Mouse (Mus musculus) kidney, postnatal 0 days (tissue): ENCODE measurements around the gene Atg4d. TPM values are rescaled to one million over a fixed set of nuclear protein-coding genes. Genes with fewer than 3 reads are reported as not detected.

Experiments used
- ATAC-seq: fragments of 200-750 bp; cut with Nextera tagmentation; replicated peaks from 2 replicates; pipeline ENCODE4 v1.8.0; 2017; ENCODE audit warnings: low read depth, moderate number of reproducible peaks, moderate TSS enrichment, moderate library complexity; ENCODE audit not compliant: low FRiP score
- DNase-seq: peaks from one replicate; pipeline ENCODE4 v3.0.0-alpha.2; 2016; ENCODE audit warnings: low spot score
- H3K27ac ChIP-seq: fragments of 300-500 bp; sonication (generic); 2 replicates; pipeline ENCODE4 v1.5.1; 2014; ENCODE audit warnings: mild to moderate bottlenecking
- H3K27me3 ChIP-seq: fragments of 300-500 bp; sonication (generic); 2 replicates; pipeline ENCODE4 v1.6.1; 2014; ENCODE audit warnings: low read length, mixed read lengths; ENCODE audit not compliant: insufficient read depth
- H3K36me3 ChIP-seq: fragments of 300-500 bp; sonication (generic); 2 replicates; pipeline ENCODE4 v1.6.1; 2014; ENCODE audit warnings: low read length, mixed read lengths; ENCODE audit not compliant: insufficient read depth
- H3K4me1 ChIP-seq: fragments of 300-500 bp; sonication (generic); replicated peaks from 2 replicates; pipeline ENCODE4 v1.6.1; 2014; ENCODE audit warnings: antibody characterized with exemption, low read length, mixed read lengths; ENCODE audit not compliant: insufficient read depth
- H3K4me2 ChIP-seq: fragments of 300-500 bp; sonication (generic); 2 replicates; pipeline ENCODE4 v1.6.1; 2014; ENCODE audit warnings: mild to moderate bottlenecking, low read length, moderate library complexity, mixed read lengths
- H3K4me3 ChIP-seq: fragments of 300-500 bp; sonication (generic); replicated peaks from 2 replicates; pipeline ENCODE4 v1.5.1; 2014; ENCODE audit warnings: low read depth, low read length
- H3K9ac ChIP-seq: fragments of 300-500 bp; sonication (generic); 2 replicates; pipeline ENCODE4 v1.6.1; 2014; ENCODE audit warnings: low read depth, low read length
- H3K9me3 ChIP-seq: fragments of 300-500 bp; sonication (generic); replicated peaks from 2 replicates; pipeline ENCODE4 v1.6.1; 2016; ENCODE audit warnings: low read length, inconsistent platforms, mixed read lengths
- CTCF ChIP-seq: IDR thresholded peaks from 2 replicates; pipeline ENCODE4 v1.5.1; 2016; ENCODE audit warnings: antibody characterized with exemption, low read depth, mild to moderate bottlenecking, moderate library complexity
- WGBS: fragments of 180-500 bp; shearing (Covaris S2); extraction: QIAGEN DNeasy Blood & Tissue Kit; methylation state at CpG from one replicate; pipeline ENCODE4 v1.1.7; 2014; 5-methylcytosine and 5-hydroxymethylcytosine counted together
- polyA plus RNA-seq: library from polyadenylated mRNA; unstranded; fragments of >200 nt; fragmentation: Nextera tagmentation; extraction: Ambion mirVana; gene quantifications from 2 replicates; pipeline ENCODE4 v1.2.1, GENCODE M21; 2015

The Atg4d gene
- polyA plus RNA-seq, 1 experiment from 2014 or later: 51.7 TPM

DNA sequence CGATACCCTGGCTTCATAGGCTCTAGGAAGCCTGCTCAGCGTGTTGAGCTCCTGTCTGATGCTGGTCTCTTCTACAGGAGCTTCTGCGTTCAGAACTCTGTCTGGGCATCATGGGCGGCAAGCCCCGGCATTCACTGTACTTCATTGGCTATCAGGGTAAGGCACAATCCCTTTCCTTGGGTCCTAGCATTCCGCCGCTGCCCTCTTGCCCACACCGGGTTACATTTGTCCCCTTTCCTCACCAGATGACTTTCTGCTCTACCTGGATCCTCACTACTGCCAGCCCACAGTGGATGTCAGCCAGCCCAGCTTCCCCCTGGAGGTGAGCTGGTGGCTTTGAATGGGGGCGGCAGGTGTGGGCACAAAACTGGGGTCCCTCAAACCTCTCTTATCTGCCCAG lies 7.3 kb downstream of the Atg4d start:
- Histone ChIP-seq H3K4me3 (no peak overlapping the region), H3K4me1 (no peaks in the 10 kb centered on the region), H3K9ac (no peak overlapping the region), H3K27me3 (no peaks in the 10 kb centered on the region), H3K36me3 (peaks cover 78% of the 10 kb centered on the region), H3K4me2 (no peak overlapping the region), H3K27ac (no peak overlapping the region), H3K9me3 (no peaks in the 10 kb centered on the region)
- TF ChIP-seq CTCF: no peak
- DNase-seq (no peak), ATAC-seq (no peak)
- WGBS: 90% methylated on average over 9 of the region's 9 CpGs

- Histone ChIP-seq H3K4me3 (no peak overlapping the region), H3K9me3 (no peaks in the 10 kb centered on the region), H3K27me3 (no peaks in the 10 kb centered on the region), H3K9ac (no peak overlapping the region), H3K4me1 (no peaks in the 10 kb centered on the region), H3K27ac (no peak overlapping the region), H3K4me2 (no peak overlapping the region), H3K36me3 (peaks cover 82% of the 10 kb centered on the region)
- no peak for TF ChIP-seq CTCF
- WGBS: 75% methylated on average over 8 of the region's 8 CpGs
- DNase-seq (no peak), ATAC-seq (no peak)
These were observed 8.0 kb downstream of the Atg4d start for GRCm38 (mm10) chr9:21273094-21273493.

DNA sequence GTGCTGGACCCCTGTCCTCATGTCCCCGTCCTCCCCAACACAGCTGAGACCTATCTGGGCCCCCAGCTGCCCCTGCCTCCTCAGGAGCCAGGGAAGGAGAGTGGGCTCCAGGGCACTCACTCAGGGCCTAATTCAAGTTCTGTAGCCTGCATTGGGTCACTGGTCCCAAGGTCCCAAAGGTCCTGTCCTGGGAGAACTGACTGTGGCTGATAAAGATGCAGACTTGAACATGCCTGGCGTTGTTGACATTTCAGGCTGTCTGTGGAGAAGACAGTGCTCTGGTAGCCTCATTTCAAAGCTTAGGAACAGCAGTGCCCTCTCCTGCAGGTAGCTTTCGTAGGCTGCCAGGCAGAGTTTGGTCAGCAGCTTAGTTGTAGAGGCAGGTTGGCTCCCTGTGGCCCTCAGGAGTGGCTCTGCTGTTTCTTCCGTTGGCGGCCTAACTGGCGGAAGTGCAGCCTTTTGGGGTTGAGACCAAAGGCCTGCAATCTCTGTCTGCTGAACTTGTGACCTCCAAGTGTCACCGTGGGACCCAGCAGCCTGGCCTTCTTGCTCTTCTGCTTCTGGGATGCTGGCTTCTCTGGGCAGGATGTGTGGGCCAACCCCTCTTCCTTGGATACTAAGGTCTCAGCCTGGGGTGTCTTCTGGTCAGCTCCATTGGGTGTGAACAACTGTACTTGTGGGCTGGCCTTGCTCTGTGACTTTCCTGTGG lies 8.6 kb downstream of the Atg4d start:
- ATAC-seq (no peak), DNase-seq (no peak)
- H3K9me3 ChIP-seq: no peaks in the 10 kb centered on the region
- no peak for TF ChIP-seq CTCF
- H3K36me3 ChIP-seq: peaks cover 81% of the 10 kb centered on the region
- H3K27me3 ChIP-seq: no peaks in the 10 kb centered on the region
- 80% methylated on average over 7 of the region's 7 CpGs for WGBS
- no peak overlapping the region for H3K9ac ChIP-seq
- no peak overlapping the region for H3K4me3 ChIP-seq
- H3K4me2 ChIP-seq: no peak overlapping the region
- H3K4me1 ChIP-seq: no peaks in the 10 kb centered on the region
- H3K27ac ChIP-seq: no peak overlapping the region

GRCm38 (mm10) chr9:21274336-21274735 lies 9.2 kb downstream of the Atg4d start:
- no peak overlapping the region for H3K27ac ChIP-seq
- peaks cover 81% of the 10 kb centered on the region for H3K36me3 ChIP-seq
- no peak for DNase-seq
- H3K9ac ChIP-seq: no peak overlapping the region
- H3K9me3 ChIP-seq: no peaks in the 10 kb centered on the region
- no peak for ATAC-seq
- WGBS: 89% methylated on average over 3 of the region's 3 CpGs
- no peaks in the 10 kb centered on the region for H3K27me3 ChIP-seq
- H3K4me3 ChIP-seq: no peak overlapping the region
- H3K4me1 ChIP-seq: no peaks in the 10 kb centered on the region
- no peak overlapping the region for H3K4me2 ChIP-seq
- no peak for TF ChIP-seq CTCF

DNA sequence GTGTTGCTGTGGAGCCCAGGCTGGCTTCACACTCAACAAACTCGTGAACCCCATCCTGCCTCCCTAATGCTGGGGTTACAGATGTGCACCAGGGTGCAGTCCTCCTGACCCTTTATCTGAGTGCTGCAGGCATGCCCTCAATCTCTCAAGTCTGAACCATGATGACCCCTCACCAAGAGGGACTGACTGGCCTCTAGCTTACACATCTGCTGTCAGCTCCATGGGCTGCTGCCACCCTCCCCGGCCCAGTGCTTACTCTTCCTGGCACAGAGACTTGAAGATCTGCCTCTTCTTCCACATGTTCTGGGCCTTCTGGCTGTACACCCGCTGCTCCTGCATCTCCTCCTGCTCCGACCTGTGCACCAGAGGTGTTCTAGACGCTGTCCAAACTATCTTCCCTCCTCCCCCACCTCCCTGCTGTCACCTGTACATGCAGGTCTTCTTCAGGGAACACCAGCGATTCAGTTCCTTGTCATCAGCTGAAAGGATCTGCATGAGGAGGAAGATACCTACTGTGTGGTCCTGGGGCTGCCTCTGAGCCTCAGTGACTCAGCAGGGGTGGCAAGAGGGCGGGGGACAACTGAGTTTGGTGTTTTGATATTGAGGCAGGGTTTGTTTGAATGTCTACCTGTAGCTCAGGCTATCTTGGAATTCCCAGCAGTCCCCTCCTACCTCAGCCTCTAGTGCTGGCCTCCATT lies 10.1 kb downstream of the Atg4d start:
- Histone ChIP-seq H3K4me1 (no peaks in the 10 kb centered on the region), H3K4me3 (no peak overlapping the region), H3K27ac (no peak overlapping the region), H3K9ac (no peak overlapping the region), H3K9me3 (no peaks in the 10 kb centered on the region), H3K4me2 (no peak overlapping the region), H3K27me3 (no peaks in the 10 kb centered on the region), H3K36me3 (peaks cover 89% of the 10 kb centered on the region)
- no peak for TF ChIP-seq CTCF
- DNase-seq: no peak
- WGBS: 80% methylated on average over 7 of the region's 7 CpGs
- ATAC-seq: no peak

DNA sequence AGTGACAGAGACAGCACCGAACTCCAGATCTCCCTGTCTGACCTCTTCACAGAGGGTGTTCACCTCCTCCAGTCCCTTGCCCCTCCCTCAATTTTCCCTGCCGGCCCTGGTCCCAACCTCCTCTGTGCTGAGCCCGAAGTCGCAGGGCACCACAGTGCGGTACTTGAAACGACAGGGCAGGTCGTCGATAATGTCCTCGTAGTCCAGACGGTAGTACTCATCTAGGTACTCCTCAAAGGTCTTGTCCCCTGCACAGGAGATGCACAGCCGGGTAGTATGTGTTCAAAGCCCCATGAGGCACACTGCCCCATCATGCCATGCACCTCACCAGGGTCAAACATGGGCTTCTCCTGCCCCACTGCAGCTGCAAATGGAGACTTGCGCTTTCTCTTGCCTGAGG lies 10.6 kb downstream of the Atg4d start:
- H3K27ac ChIP-seq: no peak overlapping the region
- no peaks in the 10 kb centered on the region for H3K27me3 ChIP-seq
- no peak for ATAC-seq
- no peak for TF ChIP-seq CTCF
- no peak overlapping the region for H3K4me2 ChIP-seq
- H3K9me3 ChIP-seq: no peaks in the 10 kb centered on the region
- DNase-seq: no peak
- WGBS: 86% methylated on average over 12 of the region's 12 CpGs
- no peak overlapping the region for H3K9ac ChIP-seq
- peaks cover 88% of the 10 kb centered on the region for H3K36me3 ChIP-seq
- no peaks in the 10 kb centered on the region for H3K4me1 ChIP-seq
- H3K4me3 ChIP-seq: no peak overlapping the region
